Mouse (Mus musculus) forebrain, embryonic 10.5 days (tissue): Measurements from ENCODE around the gene Cox10. TPM values are rescaled to one million over a fixed set of nuclear protein-coding genes. Genes with fewer than 3 reads are reported as not detected.

Source experiments
- DNase-seq: peaks from one replicate; pipeline ENCODE4 v3.0.0-alpha.2; 2017; ENCODE audit warnings: low spot score; ENCODE audit errors: extremely low spot score
- H3K27ac ChIP-seq: fragments of 300-500 bp; sonication (generic); 2 replicates; pipeline ENCODE4 v1.5.1; 2016; ENCODE audit warnings: mild to moderate bottlenecking
- H3K27me3 ChIP-seq: fragments of 300-500 bp; sonication (generic); 2 replicates; pipeline ENCODE4 v1.6.1; 2016; ENCODE audit warnings: mild to moderate bottlenecking; ENCODE audit not compliant: poor library complexity, severe bottlenecking
- H3K36me3 ChIP-seq: fragments of 300-500 bp; sonication (generic); replicated peaks from 2 replicates; pipeline ENCODE4 v1.6.1; 2016; ENCODE audit warnings: mild to moderate bottlenecking, moderate library complexity
- H3K4me1 ChIP-seq: fragments of 300-500 bp; sonication (generic); 2 replicates; pipeline ENCODE4 v1.6.1; 2016
- H3K4me3 ChIP-seq: fragments of 300-500 bp; sonication (generic); 2 replicates; pipeline ENCODE4 v1.5.1; 2016; ENCODE audit warnings: mild to moderate bottlenecking, moderate library complexity
- H3K9me3 ChIP-seq: fragments of 300-500 bp; sonication (generic); 2 replicates; pipeline ENCODE4 v1.6.1; 2016; ENCODE audit warnings: mild to moderate bottlenecking, moderate library complexity
- WGBS: fragments of 180-500 bp; shearing (Covaris S2); methylation state at CpG from one replicate; pipeline ENCODE4 v1.1.7; 2016; 5-methylcytosine and 5-hydroxymethylcytosine counted together
- polyA plus RNA-seq: library from polyadenylated mRNA; unstranded; fragments of >200 nt; fragmentation: Nextera tagmentation; extraction: Ambion mirVana; gene quantifications from 2 replicates; pipeline ENCODE4 v1.2.1, GENCODE M21; 2016

The Cox10 gene
- polyA plus RNA-seq, 1 experiment from 2014 or later, result 29.0 TPM

- Histone ChIP-seq H3K4me1 (peaks cover 29% of the 10 kb centered on the region), H3K4me3 (no peak overlapping the region), H3K36me3 (peaks cover 10% of the 10 kb centered on the region), H3K9me3 (no peaks in the 10 kb centered on the region), H3K27me3 (peaks cover 29% of the 10 kb centered on the region), H3K27ac (no peak overlapping the region)
- no peak for DNase-seq
- WGBS, result 48% methylated on average over 7 of the region's 7 CpGs
These were observed 38.0 kb downstream of the Cox10 start for GRCm38 (mm10) chr11:64041281-64041680.

GRCm38 (mm10) chr11:64039600-64039999, 39.7 kb downstream of the Cox10 start:
- no peak overlapping the region for H3K27ac ChIP-seq
- H3K4me3 ChIP-seq, result no peak overlapping the region
- 0 out of 2 replicates have a peak, but pooled peaks cover 5% of the 10 kb centered on the region for H3K36me3 ChIP-seq
- peaks cover 29% of the 10 kb centered on the region for H3K4me1 ChIP-seq
- no peaks in the 10 kb centered on the region for H3K9me3 ChIP-seq
- 55% methylated on average over 1 of the region's 1 CpGs for WGBS
- H3K27me3 ChIP-seq, result peaks cover 18% of the 10 kb centered on the region
- DNase-seq, result no peak

GRCm38 (mm10) chr11:64037471-64038125, 41.7 kb downstream of the Cox10 start:
- Histone ChIP-seq H3K36me3 (no peaks in the 10 kb centered on the region), H3K9me3 (no peaks in the 10 kb centered on the region), H3K27me3 (peaks cover 13% of the 10 kb centered on the region), H3K4me1 (peaks cover 29% of the 10 kb centered on the region), H3K27ac (no peak overlapping the region), H3K4me3 (no peak overlapping the region)
- no peak for DNase-seq
- 69% methylated on average over 15 of the region's 15 CpGs for WGBS

DNA sequence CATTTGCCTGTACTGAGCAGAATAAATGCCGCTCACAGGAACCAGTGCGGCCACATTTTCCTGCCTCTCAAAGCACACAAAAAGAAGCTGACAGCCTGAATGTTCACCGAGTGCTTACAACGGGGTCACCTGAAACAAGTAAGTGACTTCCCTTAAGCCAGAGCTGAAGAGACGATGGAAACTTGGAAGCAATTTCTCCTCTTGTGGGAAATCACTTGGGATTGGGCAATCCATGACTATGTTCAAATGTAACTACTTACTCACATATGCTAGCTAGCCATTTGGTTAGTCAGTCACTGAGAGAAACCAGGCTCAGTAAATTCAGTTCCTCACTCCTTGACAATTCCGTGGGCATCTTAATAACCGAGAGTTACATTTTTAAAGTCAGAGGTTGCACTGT, 43.0 kb downstream of the Cox10 start:
- 88% methylated on average over 7 of the region's 7 CpGs for WGBS

GRCm38 (mm10) chr11:64035709-64036108, 43.6 kb downstream of the Cox10 start:
- Histone ChIP-seq H3K9me3 (no peaks in the 10 kb centered on the region), H3K4me3 (no peak overlapping the region), H3K4me1 (peaks cover 16% of the 10 kb centered on the region), H3K36me3 (peaks cover under 1% of the 10 kb centered on the region; the same call in 1 of the 2 replicates), H3K27me3 (peaks cover 9% of the 10 kb centered on the region), H3K27ac (no peak overlapping the region)
- WGBS, result 94% methylated on average over 4 of the region's 4 CpGs
- no peak for DNase-seq

More for the DNA sequence above, 43.0 kb downstream of the Cox10 start:
- H3K27me3 ChIP-seq, result peaks cover 9% of the 10 kb centered on the region
- no peaks in the 10 kb centered on the region for H3K36me3 ChIP-seq
- H3K9me3 ChIP-seq, result no peaks in the 10 kb centered on the region
- H3K4me3 ChIP-seq, result no peak overlapping the region
- H3K27ac ChIP-seq, result no peak overlapping the region
- H3K4me1 ChIP-seq, result peaks cover 18% of the 10 kb centered on the region
- no peak for DNase-seq

DNA sequence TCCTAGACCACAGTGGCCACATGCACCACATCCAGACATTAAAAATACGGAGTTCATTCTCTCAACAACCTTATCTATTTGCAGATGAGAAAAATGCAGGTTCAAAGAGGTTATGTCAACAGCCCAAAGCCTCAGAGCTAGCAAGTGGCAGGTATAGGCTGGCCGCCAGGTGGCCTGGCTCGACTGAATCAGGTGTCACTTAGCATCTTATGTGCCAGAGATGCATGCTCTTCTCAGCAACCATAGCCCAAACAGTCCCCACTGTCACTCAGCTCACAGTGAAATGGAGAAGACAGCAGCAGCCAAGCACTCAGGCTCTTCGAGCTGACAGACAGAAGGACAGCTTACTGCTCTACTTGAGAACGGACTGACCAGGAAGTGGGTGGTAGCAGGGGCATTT, 44.6 kb downstream of the Cox10 start:
- Histone ChIP-seq H3K27ac (no peak overlapping the region), H3K4me3 (no peak overlapping the region), H3K27me3 (peaks cover 9% of the 10 kb centered on the region), H3K4me1 (peaks cover 14% of the 10 kb centered on the region), H3K9me3 (no peaks in the 10 kb centered on the region), H3K36me3 (peaks cover 9% of the 10 kb centered on the region)
- no peak for DNase-seq
- WGBS, result 83% methylated on average over 5 of the region's 5 CpGs

- Histone ChIP-seq H3K27ac (no peak overlapping the region), H3K36me3 (peaks cover 9% of the 10 kb centered on the region), H3K9me3 (no peaks in the 10 kb centered on the region), H3K4me3 (no peak overlapping the region), H3K27me3 (no peaks in the 10 kb centered on the region), H3K4me1 (peaks cover 34% of the 10 kb centered on the region)
- no peak for DNase-seq
- WGBS, result 82% methylated on average over 8 of the region's 8 CpGs
These were observed 51.8 kb downstream of the Cox10 start for GRCm38 (mm10) chr11:64027423-64027822.

DNA sequence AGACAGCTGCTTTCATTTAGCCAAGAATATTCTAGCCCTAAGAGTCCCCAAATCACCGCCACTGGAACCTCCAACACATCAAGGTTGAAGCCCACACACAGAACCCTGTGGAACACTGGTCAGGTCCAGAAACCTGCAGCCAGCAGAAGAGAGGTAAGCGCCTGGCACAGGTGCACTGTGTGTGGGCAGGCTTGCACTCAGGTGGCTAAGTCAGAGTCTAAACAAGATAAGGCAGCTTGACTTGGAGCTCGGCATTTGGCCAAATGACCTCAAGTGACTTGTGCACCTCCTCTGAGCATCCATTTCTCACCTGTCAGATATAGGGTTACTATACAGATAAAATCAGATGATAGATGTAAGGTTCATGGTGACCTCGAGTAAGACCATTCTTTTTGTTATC, 53.4 kb downstream of the Cox10 start:
- H3K27me3 ChIP-seq, result no peaks in the 10 kb centered on the region
- H3K4me3 ChIP-seq, result no peak overlapping the region
- WGBS, result 85% methylated on average over 4 of the region's 4 CpGs
- no peak for DNase-seq
- peaks cover 9% of the 10 kb centered on the region for H3K36me3 ChIP-seq
- peaks cover 36% of the 10 kb centered on the region for H3K4me1 ChIP-seq
- H3K27ac ChIP-seq, result no peak overlapping the region
- no peaks in the 10 kb centered on the region for H3K9me3 ChIP-seq

GRCm38 (mm10) chr11:64024575-64024974, 54.7 kb downstream of the Cox10 start:
- no peaks in the 10 kb centered on the region for H3K27me3 ChIP-seq
- H3K4me1 ChIP-seq, result peaks cover 36% of the 10 kb centered on the region
- H3K27ac ChIP-seq, result peak overlapping the region; percentile 44; the same call in 1 of the 2 replicates
- no peak for DNase-seq
- H3K4me3 ChIP-seq, result no peak overlapping the region
- no peaks in the 10 kb centered on the region for H3K36me3 ChIP-seq
- WGBS, result 70% methylated on average over 7 of the region's 7 CpGs
- no peaks in the 10 kb centered on the region for H3K9me3 ChIP-seq

- whole genome bisulfite sequencing, result 75% methylated on average over 15 of the region's 15 CpGs
- Histone ChIP-seq H3K9me3 (no peaks in the 10 kb centered on the region), H3K4me1 (peaks cover 39% of the 10 kb centered on the region), H3K27me3 (no peaks in the 10 kb centered on the region), H3K4me3 (no peak overlapping the region), H3K36me3 (no peaks in the 10 kb centered on the region), H3K27ac (peak overlapping the region; percentile 60)
- no peak for DNase-seq
These were observed 55.8 kb downstream of the Cox10 start for GRCm38 (mm10) chr11:64023380-64023981.

GRCm38 (mm10) chr11:64022403-64023047, 56.7 kb downstream of the Cox10 start:
- Histone ChIP-seq H3K27ac (no peak overlapping the region), H3K9me3 (no peaks in the 10 kb centered on the region), H3K27me3 (no peaks in the 10 kb centered on the region), H3K4me1 (peaks cover 44% of the 10 kb centered on the region), H3K4me3 (no peak overlapping the region), H3K36me3 (no peaks in the 10 kb centered on the region)
- DNase-seq, result no peak
- WGBS, result 58% methylated on average over 9 of the region's 9 CpGs

GRCm38 (mm10) chr11:64019235-64019634, 60.0 kb downstream of the Cox10 start:
- DNase-seq, result no peak
- H3K4me3 ChIP-seq, result no peak overlapping the region
- H3K4me1 ChIP-seq, result peaks cover 49% of the 10 kb centered on the region
- no peak overlapping the region for H3K27ac ChIP-seq
- H3K27me3 ChIP-seq, result no peaks in the 10 kb centered on the region
- 92% methylated on average over 8 of the region's 8 CpGs for WGBS
- H3K36me3 ChIP-seq, result no peaks in the 10 kb centered on the region
- H3K9me3 ChIP-seq, result no peaks in the 10 kb centered on the region

DNA sequence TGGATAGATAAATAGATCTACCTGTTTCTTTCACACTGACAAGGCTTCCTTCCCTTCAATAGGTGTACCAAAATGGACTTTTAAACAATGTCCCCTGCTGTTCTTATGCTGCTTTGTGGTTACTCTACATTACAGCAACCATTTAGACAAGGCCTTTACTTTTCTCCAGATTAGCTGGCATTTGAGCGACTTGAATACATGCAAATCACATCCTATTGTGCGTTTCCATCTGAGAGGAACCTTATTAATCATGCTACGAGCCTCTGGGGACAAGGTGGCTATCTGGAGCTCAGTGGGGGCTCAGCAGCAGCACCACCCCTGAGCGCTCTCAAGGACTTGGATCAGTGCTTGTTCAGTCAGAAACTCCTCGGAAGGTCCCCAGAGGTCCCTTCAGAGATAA, 61.1 kb downstream of the Cox10 start:
- Histone ChIP-seq H3K27me3 (no peaks in the 10 kb centered on the region), H3K4me1 (peaks cover 42% of the 10 kb centered on the region), H3K36me3 (no peaks in the 10 kb centered on the region), H3K27ac (no peak overlapping the region), H3K9me3 (no peaks in the 10 kb centered on the region), H3K4me3 (no peak overlapping the region)
- 52% methylated on average over 5 of the region's 5 CpGs for WGBS
- no peak for DNase-seq
